Mouse (Mus musculus) hindbrain, embryonic 15.5 days (tissue): ENCODE measurements at regions not wholly inside any gene's neighbourhood (a gene's known extent, or its start where the extent isn't known, plus 50 kb on each side); places are given as distances from the start of the nearest gene placed in this dataset.

ENCODE experiments used
- ATAC-seq: fragments of 200-750 bp; cut with Nextera tagmentation; 2 replicates; pipeline ENCODE4 v1.8.0; 2017; ENCODE audit warnings: low read depth, moderate number of reproducible peaks, moderate TSS enrichment; ENCODE audit not compliant: low FRiP score
- H3K27ac ChIP-seq: fragments of 300-500 bp; sonication (generic); replicated peaks from 2 replicates; pipeline ENCODE4 v1.5.1; 2015; ENCODE audit warnings: mild to moderate bottlenecking, inconsistent platforms
- H3K27me3 ChIP-seq: fragments of 300-500 bp; sonication (generic); 2 replicates; pipeline ENCODE4 v1.6.1; 2015; ENCODE audit warnings: control low read depth, inconsistent platforms
- H3K36me3 ChIP-seq: fragments of 300-500 bp; sonication (generic); 2 replicates; pipeline ENCODE4 v1.6.1; 2015; ENCODE audit warnings: control low read depth, inconsistent platforms
- H3K4me1 ChIP-seq: fragments of 300-500 bp; sonication (generic); replicated peaks from 2 replicates; pipeline ENCODE4 v1.6.1; 2015; ENCODE audit warnings: control low read depth, inconsistent platforms
- H3K4me2 ChIP-seq: fragments of 300-500 bp; sonication (generic); 2 replicates; pipeline ENCODE4 v1.6.1; 2015; ENCODE audit warnings: moderate library complexity, mild to moderate bottlenecking, inconsistent platforms
- H3K4me3 ChIP-seq: fragments of 300-500 bp; sonication (generic); 2 replicates; pipeline ENCODE4 v1.5.1; 2015; ENCODE audit warnings: mild to moderate bottlenecking, inconsistent platforms
- H3K9ac ChIP-seq: fragments of 300-500 bp; sonication (generic); 2 replicates; pipeline ENCODE4 v1.6.1; 2015; ENCODE audit warnings: inconsistent platforms
- H3K9me3 ChIP-seq: fragments of 300-500 bp; sonication (generic); 2 replicates; pipeline ENCODE4 v1.6.1; 2016; ENCODE audit warnings: control low read depth, inconsistent platforms
- WGBS: fragments of 180-500 bp; shearing (Covaris S2); methylation state at CpG from one replicate; pipeline ENCODE4 v1.1.7; 2015; 5-methylcytosine and 5-hydroxymethylcytosine counted together

- H3K36me3 ChIP-seq = no peaks in the 10 kb centered on the region
- no peaks in the 10 kb centered on the region for H3K4me1 ChIP-seq
- ATAC-seq = no peak
- H3K4me2 ChIP-seq = no peak overlapping the region
- no peaks in the 10 kb centered on the region for H3K27me3 ChIP-seq
- no peak overlapping the region for H3K27ac ChIP-seq
- H3K9ac ChIP-seq = no peak overlapping the region
- H3K4me3 ChIP-seq = no peak overlapping the region
- no peaks in the 10 kb centered on the region for H3K9me3 ChIP-seq
- 80% methylated on average over 3 of the region's 3 CpGs for WGBS
These were observed 204.6 kb upstream of the Ctbp2 start for GRCm38 (mm10) chr7:133328717-133329116.

GRCm38 (mm10) chr7:133325548-133326190 lies 201.5 kb upstream of the Ctbp2 start:
- WGBS = 85% methylated on average over 7 of the region's 7 CpGs
- no peak for ATAC-seq
- Histone ChIP-seq H3K4me2 (no peak overlapping the region), H3K4me3 (no peak overlapping the region), H3K9ac (no peak overlapping the region), H3K9me3 (no peaks in the 10 kb centered on the region), H3K27ac (no peak overlapping the region), H3K27me3 (no peaks in the 10 kb centered on the region), H3K4me1 (no peaks in the 10 kb centered on the region), H3K36me3 (no peaks in the 10 kb centered on the region)

- Histone ChIP-seq H3K36me3 (no peaks in the 10 kb centered on the region), H3K27me3 (no peaks in the 10 kb centered on the region), H3K9ac (no peak overlapping the region), H3K4me2 (no peak overlapping the region), H3K4me1 (no peaks in the 10 kb centered on the region), H3K4me3 (no peak overlapping the region), H3K9me3 (no peaks in the 10 kb centered on the region), H3K27ac (no peak overlapping the region)
- 70% methylated on average over 3 of the region's 3 CpGs for WGBS
- no peak for ATAC-seq
These were observed 199.8 kb upstream of the Ctbp2 start for GRCm38 (mm10) chr7:133323955-133324354.

GRCm38 (mm10) chr7:133317511-133317910 lies 193.4 kb upstream of the Ctbp2 start:
- ATAC-seq = no peak

GRCm38 (mm10) chr7:133316701-133317475 lies 192.7 kb upstream of the Ctbp2 start:
- Histone ChIP-seq H3K36me3 (no peaks in the 10 kb centered on the region), H3K9me3 (no peaks in the 10 kb centered on the region), H3K4me2 (no peak overlapping the region), H3K9ac (no peak overlapping the region), H3K4me3 (no peak overlapping the region), H3K27ac (no peak overlapping the region), H3K27me3 (no peaks in the 10 kb centered on the region), H3K4me1 (peaks cover 13% of the 10 kb centered on the region)
- 55% methylated on average over 9 of the region's 9 CpGs for WGBS
- ATAC-seq = no peak; the same call in 1 of the 2 replicates

More at GRCm38 (mm10) chr7:133317511-133317910, 193.4 kb upstream of the Ctbp2 start:
- H3K4me2 ChIP-seq = no peak overlapping the region
- peaks cover 13% of the 10 kb centered on the region for H3K4me1 ChIP-seq
- no peaks in the 10 kb centered on the region for H3K27me3 ChIP-seq
- H3K9ac ChIP-seq = no peak overlapping the region
- H3K27ac ChIP-seq = no peak overlapping the region
- no peaks in the 10 kb centered on the region for H3K9me3 ChIP-seq
- H3K36me3 ChIP-seq = no peaks in the 10 kb centered on the region
- no peak overlapping the region for H3K4me3 ChIP-seq

GRCm38 (mm10) chr7:133315197-133316029 lies 191.3 kb upstream of the Ctbp2 start:
- Histone ChIP-seq H3K27me3 (no peaks in the 10 kb centered on the region), H3K9ac (no peak overlapping the region), H3K9me3 (no peaks in the 10 kb centered on the region), H3K27ac (no peak overlapping the region), H3K4me2 (no peak overlapping the region), H3K4me1 (peaks cover 19% of the 10 kb centered on the region), H3K36me3 (no peaks in the 10 kb centered on the region), H3K4me3 (no peak overlapping the region)
- ATAC-seq = no peak
- WGBS = 59% methylated on average over 10 of the region's 10 CpGs

- Histone ChIP-seq H3K27ac (no peak overlapping the region), H3K36me3 (no peaks in the 10 kb centered on the region), H3K4me2 (no peak overlapping the region), H3K27me3 (no peaks in the 10 kb centered on the region), H3K4me3 (no peak overlapping the region), H3K4me1 (peaks cover 19% of the 10 kb centered on the region), H3K9me3 (no peaks in the 10 kb centered on the region), H3K9ac (no peak overlapping the region)
- WGBS = 23% methylated on average over 5 of the region's 5 CpGs
- ATAC-seq = no peak
These were observed 189.0 kb upstream of the Ctbp2 start for GRCm38 (mm10) chr7:133313115-133313514.

- no peak overlapping the region for H3K4me2 ChIP-seq
- no peak overlapping the region for H3K4me3 ChIP-seq
- H3K4me1 ChIP-seq = peaks cover 14% of the 10 kb centered on the region
- no peak overlapping the region for H3K9ac ChIP-seq
- no peak for ATAC-seq
- WGBS = 33% methylated on average over 9 of the region's 9 CpGs
- no peaks in the 10 kb centered on the region for H3K9me3 ChIP-seq
- no peaks in the 10 kb centered on the region for H3K27me3 ChIP-seq
- no peaks in the 10 kb centered on the region for H3K36me3 ChIP-seq
- H3K27ac ChIP-seq = no peak overlapping the region
These were observed 187.1 kb upstream of the Ctbp2 start for GRCm38 (mm10) chr7:133311116-133311801.

- no peaks in the 10 kb centered on the region for H3K4me1 ChIP-seq
- H3K9me3 ChIP-seq = no peaks in the 10 kb centered on the region
- H3K36me3 ChIP-seq = no peaks in the 10 kb centered on the region
- no peak overlapping the region for H3K4me2 ChIP-seq
- 64% methylated on average over 5 of the region's 5 CpGs for WGBS
- H3K27me3 ChIP-seq = no peaks in the 10 kb centered on the region
- ATAC-seq = no peak
- no peak overlapping the region for H3K9ac ChIP-seq
- H3K4me3 ChIP-seq = no peak overlapping the region
- no peak overlapping the region for H3K27ac ChIP-seq
These were observed 180.3 kb upstream of the Ctbp2 start for GRCm38 (mm10) chr7:133304461-133304860.

- Histone ChIP-seq H3K9me3 (no peaks in the 10 kb centered on the region), H3K9ac (no peak overlapping the region), H3K27ac (no peak overlapping the region), H3K27me3 (no peaks in the 10 kb centered on the region), H3K36me3 (no peaks in the 10 kb centered on the region), H3K4me2 (no peak overlapping the region), H3K4me3 (no peak overlapping the region), H3K4me1 (no peaks in the 10 kb centered on the region)
- ATAC-seq = no peak
- WGBS = 87% methylated on average over 3 of the region's 3 CpGs
These were observed 166.3 kb upstream of the Ctbp2 start for GRCm38 (mm10) chr7:133290471-133290870.

GRCm38 (mm10) chr7:133288236-133288635 lies 164.1 kb upstream of the Ctbp2 start:
- Histone ChIP-seq H3K27ac (no peak overlapping the region), H3K4me3 (no peak overlapping the region), H3K27me3 (no peaks in the 10 kb centered on the region), H3K9ac (no peak overlapping the region), H3K36me3 (no peaks in the 10 kb centered on the region), H3K9me3 (no peaks in the 10 kb centered on the region), H3K4me2 (no peak overlapping the region), H3K4me1 (no peaks in the 10 kb centered on the region)
- ATAC-seq = no peak
- 63% methylated on average over 3 of the region's 3 CpGs for WGBS
